Mouse (Mus musculus) MEL (cell line): ENCODE data around the gene Inafm2.

Source experiments
- CTCF ChIP-seq, 3 experiments: IDR thresholded peaks in 2 of 3; conservative IDR thresholded peaks in 1 of 3; 2 replicates each; pipeline ENCODE4 v1.5.1; 2011 to 2012; ENCODE audit warnings: low read length in 3 of 3, low read depth in 2 of 3, mild to moderate bottlenecking in 2 of 3, improper control_type of control experiment in 1 of 3, inconsistent platforms in 1 of 3, mixed read lengths in 1 of 3, moderate library complexity in 1 of 3; ENCODE audit not compliant: control insufficient read depth in 1 of 3, insufficient read depth in 1 of 3, poor library complexity in 1 of 3, severe bottlenecking in 1 of 3
- EP300 ChIP-seq, 2 experiments: IDR thresholded peaks; 2 replicates each; pipeline ENCODE4 v1.6.1; 2011; ENCODE audit warnings: improper control_type of control experiment in 2 of 2, low read length in 2 of 2, low read depth in 1 of 2, mild to moderate bottlenecking in 1 of 2
- HCFC1 ChIP-seq: IDR thresholded peaks from 2 replicates; pipeline ENCODE4 v1.6.1; 2012; ENCODE audit warnings: low read depth, mild to moderate bottlenecking, inconsistent platforms, low read length, improper control_type of control experiment, moderate library complexity
- JUND ChIP-seq: IDR thresholded peaks from 2 replicates; pipeline ENCODE4 v1.6.1; 2011; ENCODE audit warnings: low read depth, mild to moderate bottlenecking, improper control_type of control experiment, low read length
- MAFK ChIP-seq: IDR thresholded peaks from 2 replicates; pipeline ENCODE4 v1.6.1; 2011; ENCODE audit warnings: low read depth, mild to moderate bottlenecking, low read length, improper control_type of control experiment, borderline replicate concordance
- TAL1 ChIP-seq: IDR thresholded peaks from 2 replicates; pipeline ENCODE4 v1.6.1; 2012; ENCODE audit warnings: mild to moderate bottlenecking, inconsistent platforms, low read length, moderate library complexity, mixed read lengths
- ZNF384 ChIP-seq: IDR thresholded peaks from 2 replicates; pipeline ENCODE4 v1.6.1; 2012; ENCODE audit warnings: low read depth, mild to moderate bottlenecking, inconsistent platforms, low read length, improper control_type of control experiment

GRCm38 (mm10) chr2:118729194-118729593 lies 16.4 kb upstream of the Inafm2 start:
- no peak for TF ChIP-seq CTCF (IDR thresholded peaks at IDR 0.05 in 2 of 3, conservative IDR thresholded peaks at IDR 0.05 in 1 of 3; ENCODE audit: control insufficient read depth in 1 of 3, insufficient read depth in 1 of 3, low read depth in 2 of 3, low read length in 3 of 3, poor library complexity in 1 of 3, severe bottlenecking in 1 of 3)
- TF ChIP-seq JUND: no peak
- no peak for TF ChIP-seq MAFK
- TF ChIP-seq TAL1: no peak
- no peak for TF ChIP-seq ZNF384
- TF ChIP-seq HCFC1: peak; percentile 56; the same call in 1 of the 2 replicates
- peak; percentile 78 to 81 for TF ChIP-seq EP300 (IDR thresholded peaks at IDR 0.05; ENCODE audit: low read depth in 1 of 2, low read length in 2 of 2)
